Mouse (Mus musculus) bone marrow, adult 2 months (tissue): ENCODE results near the gene Btg1.

Experiments
- CTCF ChIP-seq: fragments of 200-500 bp; IDR thresholded peaks from 2 replicates; pipeline ENCODE4 v1.5.1; 2011; ENCODE audit warnings: low read length, control low read depth; ENCODE audit not compliant: control insufficient read depth, insufficient read depth
- POLR2A ChIP-seq: fragments of 200-500 bp; IDR thresholded peaks from 2 replicates; pipeline ENCODE4 v1.6.1; 2011; ENCODE audit warnings: low read depth, mild to moderate bottlenecking, control low read depth, low read length, borderline replicate concordance; ENCODE audit not compliant: control insufficient read depth

DNA sequence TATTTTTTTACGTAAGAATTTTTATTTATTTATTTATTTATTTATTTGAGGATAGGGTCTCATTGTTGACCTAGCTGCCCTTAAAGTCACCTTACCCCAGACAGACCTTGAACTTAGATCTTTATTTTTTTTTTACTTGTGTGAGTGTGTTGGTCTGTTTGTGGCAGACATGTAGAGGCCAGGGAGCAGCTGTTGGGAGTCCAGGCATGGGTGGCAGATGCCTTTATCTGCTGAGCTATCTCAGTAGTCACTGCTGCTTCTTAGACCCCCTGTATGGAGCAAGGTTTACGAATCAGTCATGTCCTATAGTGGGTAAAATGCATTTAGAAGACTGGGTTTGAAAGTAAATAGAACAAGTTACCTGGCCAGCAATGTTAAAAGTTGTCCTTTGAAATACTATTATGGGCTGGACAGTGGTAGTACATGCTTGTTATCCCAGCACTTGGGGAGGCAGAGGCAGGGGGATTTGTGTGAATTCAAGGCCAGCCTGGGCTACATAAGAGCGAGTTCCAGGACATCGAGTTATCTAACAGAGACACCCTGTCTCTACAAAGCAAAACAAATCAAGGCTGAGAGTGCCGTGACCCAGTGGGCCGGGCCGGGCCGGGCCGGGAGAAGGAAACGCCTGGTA is 9.4 kb downstream of the Btg1 start:
- TF ChIP-seq POLR2A (no peak), CTCF (no peak)
